Mouse (Mus musculus): ENCODE measurements around the gene Kcnk10. TPM values are rescaled to one million over a fixed set of nuclear protein-coding genes. Genes with fewer than 3 reads are reported as not detected.

The Kcnk10 gene
- polyA plus RNA-seq, 1 experiment from 2014 or later, result 1.5 TPM

GRCm38 (mm10) chr12:98544545-98545250, 33.4 kb downstream of the Kcnk10 start:
- 90% methylated on average over 9 of the region's 9 CpGs for WGBS
- Histone ChIP-seq H3K9ac (replicated peaks; ENCODE audit: low read depth, low read length) (no peak overlapping the region), H3K36me3 (ENCODE audit: control insufficient read depth, insufficient read depth, low read length) (no peaks in the 10 kb centered on the region), H3K9me3 (ENCODE audit: control insufficient read depth, low read depth, low read length) (no peaks in the 10 kb centered on the region), H3K4me3 (ENCODE audit: low read depth, low read length) (no peak overlapping the region), H3K4me1 (ENCODE audit: control insufficient read depth, insufficient read depth, low read length) (no peaks in the 10 kb centered on the region), H3K4me2 (replicated peaks; ENCODE audit: low read depth, low read length) (no peak overlapping the region), H3K27me3 (ENCODE audit: control insufficient read depth, insufficient read depth, low read length) (no peaks in the 10 kb centered on the region), H3K27ac (ENCODE audit: low read length) (no peak overlapping the region)
- ATAC-seq (ENCODE audit: insufficient number of reproducible peaks, insufficient read depth, low FRiP score, low read depth), result no peak

- no peaks in the 10 kb centered on the region for H3K36me3 ChIP-seq (ENCODE audit: control insufficient read depth, insufficient read depth, low read length)
- no peak overlapping the region for H3K4me2 ChIP-seq (replicated peaks; ENCODE audit: low read depth, low read length)
- H3K9me3 ChIP-seq (ENCODE audit: control insufficient read depth, low read depth, low read length), result no peaks in the 10 kb centered on the region
- no peak for ATAC-seq (ENCODE audit: insufficient number of reproducible peaks, insufficient read depth, low FRiP score, low read depth)
- WGBS, result 82% methylated on average over 5 of the region's 5 CpGs
- H3K27me3 ChIP-seq (ENCODE audit: control insufficient read depth, insufficient read depth, low read length), result no peaks in the 10 kb centered on the region
- no peak overlapping the region for H3K27ac ChIP-seq (ENCODE audit: low read length)
- H3K4me3 ChIP-seq (ENCODE audit: low read depth, low read length), result no peak overlapping the region
- H3K4me1 ChIP-seq (ENCODE audit: control insufficient read depth, insufficient read depth, low read length), result no peaks in the 10 kb centered on the region
- H3K9ac ChIP-seq (replicated peaks; ENCODE audit: low read depth, low read length), result no peak overlapping the region
Measured at GRCm38 (mm10) chr12:98536760-98537159, 41.4 kb downstream of the Kcnk10 start.

- ATAC-seq (ENCODE audit: insufficient number of reproducible peaks, insufficient read depth, low FRiP score, low read depth), result no peak
- 78% methylated on average over 6 of the region's 6 CpGs for WGBS
Measured at GRCm38 (mm10) chr12:98536036-98536435, 42.1 kb downstream of the Kcnk10 start.

GRCm38 (mm10) chr12:98535494-98535901, 42.6 kb downstream of the Kcnk10 start:
- no peak overlapping the region for H3K27ac ChIP-seq (ENCODE audit: low read length)
- no peak overlapping the region for H3K4me3 ChIP-seq (ENCODE audit: low read depth, low read length)
- 84% methylated on average over 9 of the region's 9 CpGs for WGBS
- H3K4me1 ChIP-seq (ENCODE audit: control insufficient read depth, insufficient read depth, low read length), result no peaks in the 10 kb centered on the region
- no peaks in the 10 kb centered on the region for H3K36me3 ChIP-seq (ENCODE audit: control insufficient read depth, insufficient read depth, low read length)
- no peaks in the 10 kb centered on the region for H3K9me3 ChIP-seq (ENCODE audit: control insufficient read depth, low read depth, low read length)
- H3K4me2 ChIP-seq (replicated peaks; ENCODE audit: low read depth, low read length), result no peak overlapping the region
- H3K9ac ChIP-seq (replicated peaks; ENCODE audit: low read depth, low read length), result no peak overlapping the region
- ATAC-seq (ENCODE audit: insufficient number of reproducible peaks, insufficient read depth, low FRiP score, low read depth), result no peak
- no peaks in the 10 kb centered on the region for H3K27me3 ChIP-seq (ENCODE audit: control insufficient read depth, insufficient read depth, low read length)

More at GRCm38 (mm10) chr12:98536036-98536435, 42.1 kb downstream of the Kcnk10 start:
- H3K27me3 ChIP-seq (ENCODE audit: control insufficient read depth, insufficient read depth, low read length), result no peaks in the 10 kb centered on the region
- no peaks in the 10 kb centered on the region for H3K9me3 ChIP-seq (ENCODE audit: control insufficient read depth, low read depth, low read length)
- no peak overlapping the region for H3K27ac ChIP-seq (ENCODE audit: low read length)
- no peaks in the 10 kb centered on the region for H3K36me3 ChIP-seq (ENCODE audit: control insufficient read depth, insufficient read depth, low read length)
- no peaks in the 10 kb centered on the region for H3K4me1 ChIP-seq (ENCODE audit: control insufficient read depth, insufficient read depth, low read length)
- no peak overlapping the region for H3K4me3 ChIP-seq (ENCODE audit: low read depth, low read length)
- no peak overlapping the region for H3K4me2 ChIP-seq (replicated peaks; ENCODE audit: low read depth, low read length)
- H3K9ac ChIP-seq (replicated peaks; ENCODE audit: low read depth, low read length), result no peak overlapping the region

GRCm38 (mm10) chr12:98528635-98529034, 49.5 kb downstream of the Kcnk10 start:
- Histone ChIP-seq H3K36me3 (ENCODE audit: control insufficient read depth, insufficient read depth, low read length) (no peaks in the 10 kb centered on the region), H3K27ac (ENCODE audit: low read length) (no peak overlapping the region), H3K4me2 (replicated peaks; ENCODE audit: low read depth, low read length) (no peak overlapping the region), H3K4me1 (ENCODE audit: control insufficient read depth, insufficient read depth, low read length) (no peaks in the 10 kb centered on the region), H3K9me3 (ENCODE audit: control insufficient read depth, low read depth, low read length) (no peaks in the 10 kb centered on the region), H3K4me3 (ENCODE audit: low read depth, low read length) (no peak overlapping the region), H3K9ac (replicated peaks; ENCODE audit: low read depth, low read length) (no peak overlapping the region), H3K27me3 (ENCODE audit: control insufficient read depth, insufficient read depth, low read length) (no peaks in the 10 kb centered on the region)
- WGBS, result 87% methylated on average over 8 of the region's 8 CpGs
- ATAC-seq (ENCODE audit: insufficient number of reproducible peaks, insufficient read depth, low FRiP score, low read depth), result no peak

- no peaks in the 10 kb centered on the region for H3K27me3 ChIP-seq (ENCODE audit: control insufficient read depth, insufficient read depth, low read length)
- H3K4me1 ChIP-seq (ENCODE audit: control insufficient read depth, insufficient read depth, low read length), result no peaks in the 10 kb centered on the region
- H3K27ac ChIP-seq (ENCODE audit: low read length), result no peak overlapping the region
- H3K4me2 ChIP-seq (replicated peaks; ENCODE audit: low read depth, low read length), result no peak overlapping the region
- no peaks in the 10 kb centered on the region for H3K9me3 ChIP-seq (ENCODE audit: control insufficient read depth, low read depth, low read length)
- 89% methylated on average over 8 of the region's 8 CpGs for WGBS
- no peak for ATAC-seq (ENCODE audit: insufficient number of reproducible peaks, insufficient read depth, low FRiP score, low read depth)
- H3K4me3 ChIP-seq (ENCODE audit: low read depth, low read length), result no peak overlapping the region
- H3K36me3 ChIP-seq (ENCODE audit: control insufficient read depth, insufficient read depth, low read length), result no peaks in the 10 kb centered on the region
- no peak overlapping the region for H3K9ac ChIP-seq (replicated peaks; ENCODE audit: low read depth, low read length)
Measured at GRCm38 (mm10) chr12:98525361-98525760, 52.7 kb downstream of the Kcnk10 start.

GRCm38 (mm10) chr12:98524331-98525311, 53.5 kb downstream of the Kcnk10 start:
- Histone ChIP-seq H3K9me3 (ENCODE audit: control insufficient read depth, low read depth, low read length) (no peaks in the 10 kb centered on the region), H3K36me3 (ENCODE audit: control insufficient read depth, insufficient read depth, low read length) (no peaks in the 10 kb centered on the region), H3K27ac (ENCODE audit: low read length) (no peak overlapping the region), H3K4me2 (replicated peaks; ENCODE audit: low read depth, low read length) (no peak overlapping the region), H3K4me1 (ENCODE audit: control insufficient read depth, insufficient read depth, low read length) (no peaks in the 10 kb centered on the region), H3K9ac (replicated peaks; ENCODE audit: low read depth, low read length) (no peak overlapping the region), H3K27me3 (ENCODE audit: control insufficient read depth, insufficient read depth, low read length) (no peaks in the 10 kb centered on the region), H3K4me3 (ENCODE audit: low read depth, low read length) (no peak overlapping the region)
- ATAC-seq (ENCODE audit: insufficient number of reproducible peaks, insufficient read depth, low FRiP score, low read depth), result no peak
- 62% methylated on average over 13 of the region's 13 CpGs for WGBS

GRCm38 (mm10) chr12:98521311-98521710, 56.8 kb downstream of the Kcnk10 start:
- no peak overlapping the region for H3K4me2 ChIP-seq (replicated peaks; ENCODE audit: low read depth, low read length)
- no peaks in the 10 kb centered on the region for H3K36me3 ChIP-seq (ENCODE audit: control insufficient read depth, insufficient read depth, low read length)
- no peak overlapping the region for H3K27ac ChIP-seq (ENCODE audit: low read length)
- WGBS, result 66% methylated on average over 4 of the region's 4 CpGs
- H3K27me3 ChIP-seq (ENCODE audit: control insufficient read depth, insufficient read depth, low read length), result no peaks in the 10 kb centered on the region
- no peaks in the 10 kb centered on the region for H3K9me3 ChIP-seq (ENCODE audit: control insufficient read depth, low read depth, low read length)
- no peak for ATAC-seq (ENCODE audit: insufficient number of reproducible peaks, insufficient read depth, low FRiP score, low read depth)
- H3K4me3 ChIP-seq (ENCODE audit: low read depth, low read length), result no peak overlapping the region
- no peak overlapping the region for H3K9ac ChIP-seq (replicated peaks; ENCODE audit: low read depth, low read length)
- no peaks in the 10 kb centered on the region for H3K4me1 ChIP-seq (ENCODE audit: control insufficient read depth, insufficient read depth, low read length)

Measured in stomach, embryonic 14.5 days (tissue).